Mouse (Mus musculus) stomach, embryonic 14.5 days (tissue): ENCODE measurements around the gene Pnpla3. TPM values are rescaled to one million over a fixed set of nuclear protein-coding genes. Genes with fewer than 3 reads are reported as not detected.

Experiments used
- ATAC-seq: fragments of 200-750 bp; cut with Nextera tagmentation; 2 replicates; pipeline ENCODE4 v1.8.0; 2017; ENCODE audit warnings: low read depth, moderate TSS enrichment; ENCODE audit not compliant: insufficient number of reproducible peaks, insufficient read depth, low FRiP score
- H3K27ac ChIP-seq: fragments of 300-500 bp; sonication (generic); 2 replicates; pipeline ENCODE4 v1.5.1; 2014; ENCODE audit warnings: mild to moderate bottlenecking, low read length, moderate library complexity, mixed read lengths
- H3K27me3 ChIP-seq: fragments of 300-500 bp; sonication (generic); 2 replicates; pipeline ENCODE4 v1.6.1; 2014; ENCODE audit warnings: low read length, control low read depth, mixed read lengths; ENCODE audit not compliant: control insufficient read depth, insufficient read depth
- H3K36me3 ChIP-seq: fragments of 300-500 bp; sonication (generic); 2 replicates; pipeline ENCODE4 v1.6.1; 2014; ENCODE audit warnings: mild to moderate bottlenecking, control low read depth, low read length, moderate library complexity, mixed read lengths; ENCODE audit not compliant: control insufficient read depth, insufficient read depth
- H3K4me1 ChIP-seq: fragments of 300-500 bp; sonication (generic); 2 replicates; pipeline ENCODE4 v1.6.1; 2014; ENCODE audit warnings: low read length, control low read depth, mixed read lengths; ENCODE audit not compliant: control insufficient read depth, insufficient read depth
- H3K4me2 ChIP-seq: fragments of 300-500 bp; sonication (generic); replicated peaks from 2 replicates; pipeline ENCODE4 v1.6.1; 2014; ENCODE audit warnings: low read depth, low read length, control low read depth
- H3K4me3 ChIP-seq: fragments of 300-500 bp; sonication (generic); 2 replicates; pipeline ENCODE4 v1.5.1; 2014; ENCODE audit warnings: low read depth, low read length, control low read depth
- H3K9ac ChIP-seq: fragments of 300-500 bp; sonication (generic); replicated peaks from 2 replicates; pipeline ENCODE4 v1.6.1; 2014; ENCODE audit warnings: low read depth, mild to moderate bottlenecking, control low read depth, low read length, moderate library complexity, mixed read lengths
- H3K9me3 ChIP-seq: fragments of 300-500 bp; sonication (generic); 2 replicates; pipeline ENCODE4 v1.6.1; 2016; ENCODE audit warnings: low read depth, low read length, control low read depth; ENCODE audit not compliant: control insufficient read depth
- WGBS: fragments of 180-500 bp; shearing (Covaris S2); extraction: QIAGEN DNeasy Blood & Tissue Kit; methylation state at CpG from one replicate; pipeline ENCODE4 v1.1.7; 2014; 5-methylcytosine and 5-hydroxymethylcytosine counted together
- polyA plus RNA-seq: library from polyadenylated mRNA; unstranded; fragments of >200 nt; fragmentation: Nextera tagmentation; extraction: Ambion mirVana; gene quantifications from 2 replicates; pipeline ENCODE4 v1.2.1, GENCODE M21; 2014

Pnpla3 gene
- polyA plus RNA-seq, 1 experiment from 2014 or later, result 0.51 TPM

- H3K4me3 ChIP-seq, result no peak overlapping the region
- no peak overlapping the region for H3K4me2 ChIP-seq
- no peak overlapping the region for H3K27ac ChIP-seq
- H3K27me3 ChIP-seq, result no peaks in the 10 kb centered on the region
- H3K4me1 ChIP-seq, result peaks cover 7% of the 10 kb centered on the region; the same call in 1 of the 2 replicates
- H3K9ac ChIP-seq, result no peak overlapping the region
- H3K9me3 ChIP-seq, result no peaks in the 10 kb centered on the region
- no peak for ATAC-seq
- 26% methylated on average over 7 of the region's 7 CpGs for WGBS
- H3K36me3 ChIP-seq, result peaks cover 10% of the 10 kb centered on the region
Measured at GRCm38 (mm10) chr15:84216461-84217084, 48.9 kb downstream of the Pnpla3 start.

GRCm38 (mm10) chr15:84217969-84218782 is 50.5 kb downstream of the Pnpla3 start:
- no peak for ATAC-seq
- H3K27me3 ChIP-seq, result no peaks in the 10 kb centered on the region
- peaks cover 7% of the 10 kb centered on the region; the same call in 1 of the 2 replicates for H3K4me1 ChIP-seq
- WGBS, result 21% methylated on average over 23 of the region's 23 CpGs
- H3K9ac ChIP-seq, result no peak overlapping the region
- H3K9me3 ChIP-seq, result no peaks in the 10 kb centered on the region
- H3K4me2 ChIP-seq, result no peak overlapping the region; the same call in 1 of the 2 replicates
- peaks cover 6% of the 10 kb centered on the region; the same call in 1 of the 2 replicates for H3K36me3 ChIP-seq
- no peak overlapping the region; the same call in 1 of the 2 replicates for H3K27ac ChIP-seq
- no peak overlapping the region for H3K4me3 ChIP-seq

GRCm38 (mm10) chr15:84218783-84219271 is 51.2 kb downstream of the Pnpla3 start:
- WGBS, result 9% methylated on average over 9 of the region's 9 CpGs
- peaks cover 7% of the 10 kb centered on the region; the same call in 1 of the 2 replicates for H3K4me1 ChIP-seq
- no peak overlapping the region for H3K4me3 ChIP-seq
- H3K27ac ChIP-seq, result peak overlapping the region; percentile 29; the same call in 1 of the 2 replicates
- H3K9me3 ChIP-seq, result no peaks in the 10 kb centered on the region
- H3K9ac ChIP-seq, result no peak overlapping the region
- H3K36me3 ChIP-seq, result peaks cover 6% of the 10 kb centered on the region; the same call in 1 of the 2 replicates
- no peaks in the 10 kb centered on the region for H3K27me3 ChIP-seq
- no peak overlapping the region; the same call in 1 of the 2 replicates for H3K4me2 ChIP-seq
- ATAC-seq, result no peak

- 69% methylated on average over 5 of the region's 5 CpGs for WGBS
Measured at GRCm38 (mm10) chr15:84221539-84221938, 53.9 kb downstream of the Pnpla3 start.

GRCm38 (mm10) chr15:84223423-84223822 is 55.8 kb downstream of the Pnpla3 start:
- WGBS, result 23% methylated on average over 6 of the region's 6 CpGs
- H3K9ac ChIP-seq, result no peak overlapping the region
- no peak for ATAC-seq
- peaks cover 7% of the 10 kb centered on the region; the same call in 1 of the 2 replicates for H3K4me1 ChIP-seq
- H3K27ac ChIP-seq, result no peak overlapping the region
- no peaks in the 10 kb centered on the region for H3K27me3 ChIP-seq
- H3K4me3 ChIP-seq, result no peak overlapping the region
- H3K9me3 ChIP-seq, result no peaks in the 10 kb centered on the region
- H3K36me3 ChIP-seq, result no peaks in the 10 kb centered on the region
- H3K4me2 ChIP-seq, result no peak overlapping the region

More at GRCm38 (mm10) chr15:84221539-84221938, 53.9 kb downstream of the Pnpla3 start:
- no peaks in the 10 kb centered on the region for H3K9me3 ChIP-seq
- peaks cover 7% of the 10 kb centered on the region; the same call in 1 of the 2 replicates for H3K4me1 ChIP-seq
- no peak overlapping the region for H3K4me2 ChIP-seq
- H3K27me3 ChIP-seq, result no peaks in the 10 kb centered on the region
- no peak overlapping the region for H3K27ac ChIP-seq
- no peaks in the 10 kb centered on the region for H3K36me3 ChIP-seq
- no peak overlapping the region for H3K4me3 ChIP-seq
- no peak for ATAC-seq
- H3K9ac ChIP-seq, result no peak overlapping the region

GRCm38 (mm10) chr15:84224779-84225178 is 57.1 kb downstream of the Pnpla3 start:
- H3K27ac ChIP-seq, result no peak overlapping the region
- no peak for ATAC-seq
- no peaks in the 10 kb centered on the region for H3K36me3 ChIP-seq
- H3K27me3 ChIP-seq, result no peaks in the 10 kb centered on the region
- WGBS, result 36% methylated on average over 10 of the region's 10 CpGs
- H3K4me1 ChIP-seq, result no peaks in the 10 kb centered on the region
- H3K4me3 ChIP-seq, result no peak overlapping the region
- H3K4me2 ChIP-seq, result no peak overlapping the region
- H3K9me3 ChIP-seq, result no peaks in the 10 kb centered on the region
- no peak overlapping the region for H3K9ac ChIP-seq

- no peak for ATAC-seq
- Histone ChIP-seq H3K4me1 (0 out of 2 replicates have a peak, but pooled peaks cover 13% of the 10 kb centered on the region), H3K27me3 (no peaks in the 10 kb centered on the region), H3K4me2 (no peak overlapping the region), H3K27ac (no peak overlapping the region), H3K9me3 (no peaks in the 10 kb centered on the region), H3K4me3 (no peak overlapping the region), H3K9ac (no peak overlapping the region), H3K36me3 (no peaks in the 10 kb centered on the region)
- 73% methylated on average over 15 of the region's 15 CpGs for WGBS
Measured at GRCm38 (mm10) chr15:84226918-84227317, 59.3 kb downstream of the Pnpla3 start.

- ATAC-seq, result no peak
- Histone ChIP-seq H3K4me3 (no peak overlapping the region), H3K27ac (no peak overlapping the region)
Measured at GRCm38 (mm10) chr15:84230661-84231060, 63.0 kb downstream of the Pnpla3 start.

More at GRCm38 (mm10) chr15:84230661-84231060, 63.0 kb downstream of the Pnpla3 start:
- Histone ChIP-seq H3K4me1 (0 out of 2 replicates have a peak, but pooled peaks cover 13% of the 10 kb centered on the region), H3K36me3 (no peaks in the 10 kb centered on the region), H3K4me2 (peak overlapping the region; percentile 92; the same call in 1 of the 2 replicates), H3K9ac (peak overlapping the region; percentile 10; the same call in 1 of the 2 replicates), H3K9me3 (no peaks in the 10 kb centered on the region), H3K27me3 (no peaks in the 10 kb centered on the region)
- 18% methylated on average over 5 of the region's 5 CpGs for WGBS
